Mouse (Mus musculus) C2C12 (cell line): ENCODE measurements around the gene Flt3. TPM values are rescaled to one million over a fixed set of nuclear protein-coding genes. Genes with fewer than 3 reads are reported as not detected.

Experiments
- H3K27me3 ChIP-seq: one replicate; pipeline ENCODE4 v1.6.1; 2011; ENCODE audit not compliant: control insufficient read depth, insufficient read depth, insufficient read length
- H3K36me3 ChIP-seq: one replicate; pipeline ENCODE4 v1.6.1; 2011; ENCODE audit not compliant: control insufficient read depth, insufficient read depth
- H3K4me3 ChIP-seq: one replicate; pipeline ENCODE4 v1.5.1; 2011; ENCODE audit warnings: mild to moderate bottlenecking, control low read depth; ENCODE audit not compliant: poor library complexity, insufficient read depth, severe bottlenecking
- H3K79me2 ChIP-seq: one replicate; pipeline ENCODE4 v1.6.1; 2011; ENCODE audit not compliant: control insufficient read depth, insufficient read depth
- H3K79me3 ChIP-seq: one replicate; pipeline ENCODE4 v1.6.1; 2011; ENCODE audit warnings: low read depth, control low read depth
- H3ac ChIP-seq: one replicate; pipeline ENCODE3; 2011; ENCODE audit warnings: low read depth; ENCODE audit not compliant: control insufficient read depth, insufficient read length
- CEBPB ChIP-seq: IDR thresholded peaks from one replicate; pipeline ENCODE4 v1.6.1; 2011; ENCODE audit warnings: low read depth, mild to moderate bottlenecking, control low read depth, moderate library complexity
- CTCF ChIP-seq: IDR thresholded peaks from one replicate; pipeline ENCODE4 v1.5.1; 2011; ENCODE audit not compliant: control insufficient read depth, insufficient read depth, insufficient read length
- FOSL1 ChIP-seq: IDR thresholded peaks from one replicate; pipeline ENCODE4 v1.8.0; 2011; ENCODE audit warnings: mild to moderate bottlenecking, low read length; ENCODE audit not compliant: poor library complexity, insufficient read depth, severe bottlenecking
- MAX ChIP-seq: IDR thresholded peaks from one replicate; pipeline ENCODE4 v1.6.1; 2011; ENCODE audit warnings: mild to moderate bottlenecking, control low read depth
- MYOD1 ChIP-seq: IDR thresholded peaks from one replicate; pipeline ENCODE4 v1.6.1; 2011; ENCODE audit warnings: low read depth; ENCODE audit not compliant: control insufficient read depth, insufficient read length
- MYOG ChIP-seq: IDR thresholded peaks from one replicate; pipeline ENCODE4 v1.6.1; 2011; ENCODE audit not compliant: control insufficient read depth, insufficient read length; ENCODE audit errors: extremely low read depth
- USF1 ChIP-seq: IDR thresholded peaks from one replicate; pipeline ENCODE4 v1.6.1; 2011; ENCODE audit warnings: low read depth, mild to moderate bottlenecking, control low read depth, moderate library complexity
- polyA plus RNA-seq: library from polyadenylated mRNA; unstranded; fragments of >200 nt; fragmentation: generic; extraction: Trizol; gene quantifications from one replicate; pipeline ENCODE4 v1.2.1, GENCODE M21; 2012; ENCODE audit warnings: missing spikeins

Gene Flt3
- polyA plus RNA-seq, 1 experiment, result 0.01 TPM

- Histone ChIP-seq H3K4me3 (no peak overlapping the region), H3K27me3 (peaks cover 98% of the 10 kb centered on the region), H3ac (no peak overlapping the region), H3K36me3 (no peaks in the 10 kb centered on the region), H3K79me3 (no peaks in the 10 kb centered on the region), H3K79me2 (no peaks in the 10 kb centered on the region)
- no peak for TF ChIP-seq MYOG
- TF ChIP-seq CTCF, result no peak
- TF ChIP-seq MAX, result no peak
- no peak for TF ChIP-seq USF1
- no peak for TF ChIP-seq MYOD1
Measured at GRCm38 (mm10) chr5:147304276-147305155, 95.8 kb downstream of the Flt3 start.

- H3K36me3 ChIP-seq, result no peaks in the 10 kb centered on the region
- H3K79me3 ChIP-seq, result no peaks in the 10 kb centered on the region
- no peak overlapping the region for H3K4me3 ChIP-seq
- H3ac ChIP-seq, result no peak overlapping the region
- peaks cover 84% of the 10 kb centered on the region for H3K27me3 ChIP-seq
- H3K79me2 ChIP-seq, result no peaks in the 10 kb centered on the region
- TF ChIP-seq CEBPB (no peak), MAX (no peak), MYOG (no peak), USF1 (no peak), FOSL1 (no peak), MYOD1 (no peak), CTCF (no peak)
Measured at GRCm38 (mm10) chr5:147302746-147303400, 97.4 kb downstream of the Flt3 start.

GRCm38 (mm10) chr5:147302141-147302540 is 98.1 kb downstream of the Flt3 start:
- peaks cover 77% of the 10 kb centered on the region for H3K27me3 ChIP-seq
- H3K36me3 ChIP-seq, result no peaks in the 10 kb centered on the region
- TF ChIP-seq USF1, result no peak
- no peak for TF ChIP-seq MAX
- no peak for TF ChIP-seq CTCF
- TF ChIP-seq FOSL1, result no peak
- no peak for TF ChIP-seq MYOD1
- no peak for TF ChIP-seq MYOG
- no peak for TF ChIP-seq CEBPB

GRCm38 (mm10) chr5:147301781-147302070 is 98.6 kb downstream of the Flt3 start:
- TF ChIP-seq CTCF (no peak), CEBPB (no peak), USF1 (no peak), MYOG (no peak), MYOD1 (no peak), MAX (no peak), FOSL1 (no peak)
- Histone ChIP-seq H3K4me3 (no peak overlapping the region), H3K79me3 (no peaks in the 10 kb centered on the region), H3K36me3 (no peaks in the 10 kb centered on the region), H3K27me3 (peaks cover 73% of the 10 kb centered on the region), H3ac (no peak overlapping the region), H3K79me2 (no peaks in the 10 kb centered on the region)

More at GRCm38 (mm10) chr5:147302141-147302540, 98.1 kb downstream of the Flt3 start:
- no peaks in the 10 kb centered on the region for H3K79me3 ChIP-seq
- no peaks in the 10 kb centered on the region for H3K79me2 ChIP-seq
- H3ac ChIP-seq, result no peak overlapping the region
- H3K4me3 ChIP-seq, result no peak overlapping the region

- H3K79me3 ChIP-seq, result no peaks in the 10 kb centered on the region
- no peaks in the 10 kb centered on the region for H3K79me2 ChIP-seq
- H3K27me3 ChIP-seq, result peaks cover 67% of the 10 kb centered on the region
- H3ac ChIP-seq, result no peak overlapping the region
- no peaks in the 10 kb centered on the region for H3K36me3 ChIP-seq
- TF ChIP-seq CTCF (no peak), FOSL1 (no peak), MYOG (no peak), MYOD1 (no peak), CEBPB (no peak), MAX (no peak), USF1 (no peak)
- H3K4me3 ChIP-seq, result no peak overlapping the region
Measured at GRCm38 (mm10) chr5:147300917-147301780, 99.1 kb downstream of the Flt3 start.
